Mouse (Mus musculus): Measurements from ENCODE around the gene Ddx55.
"Not testable (repeated sequence)": the region's sequence is repeated elsewhere in the genome, so short reads cannot be mapped to it uniquely, and the experiment has no call there.

Gene Ddx55

GRCm38 (mm10) chr5:124538813-124539792, 13.6 kb upstream of the Ddx55 start:
- DNase-seq: peak; percentile 51

DNA sequence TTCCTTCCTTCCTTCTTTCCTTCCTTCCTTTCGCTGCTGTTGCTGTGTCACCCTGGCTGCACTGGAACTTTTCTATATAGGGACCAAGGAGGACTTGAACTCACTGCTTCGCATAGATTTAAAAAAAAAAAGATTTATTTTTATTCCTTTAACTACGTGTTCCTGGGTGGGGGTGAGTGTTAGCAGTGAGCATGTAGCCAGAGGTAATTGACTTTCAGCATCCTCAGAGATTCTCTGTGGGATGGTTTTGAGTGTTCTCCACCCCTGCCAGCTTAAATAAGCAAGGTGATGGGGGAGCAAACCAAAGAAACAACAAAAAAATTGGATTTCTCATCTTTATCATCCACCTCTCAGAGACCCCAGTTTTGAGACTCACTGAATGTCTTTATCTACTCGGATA, 12.8 kb upstream of the Ddx55 start:
- no peak for DNase-seq

DNA sequence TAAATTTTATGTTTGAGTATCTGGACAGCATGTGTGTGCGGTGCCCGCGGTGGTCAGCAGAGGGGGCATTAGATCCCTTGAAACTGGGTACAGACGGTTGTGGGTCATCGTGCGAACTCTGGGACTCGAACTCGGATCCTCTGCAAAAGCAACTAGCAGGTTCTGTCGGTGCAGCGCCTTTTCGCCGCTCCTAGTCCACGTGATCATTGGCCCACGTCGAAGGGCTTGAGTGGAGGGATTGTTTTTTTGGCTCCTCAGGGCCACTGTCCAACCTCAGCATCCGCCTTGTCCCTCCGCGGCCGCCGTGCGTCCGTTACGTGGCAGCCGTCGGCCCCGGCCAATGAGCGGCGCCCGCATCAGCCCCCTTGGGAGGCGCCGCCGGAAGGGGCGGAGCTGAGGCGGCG, 12.3 kb upstream of the Ddx55 start, which contains the start of gene Tmed2:
TSS of gene Tmed2 (plus strand) at position 313 of the 404 bp plus-strand sequence.
- peak; percentile 98 for DNase-seq

DNA sequence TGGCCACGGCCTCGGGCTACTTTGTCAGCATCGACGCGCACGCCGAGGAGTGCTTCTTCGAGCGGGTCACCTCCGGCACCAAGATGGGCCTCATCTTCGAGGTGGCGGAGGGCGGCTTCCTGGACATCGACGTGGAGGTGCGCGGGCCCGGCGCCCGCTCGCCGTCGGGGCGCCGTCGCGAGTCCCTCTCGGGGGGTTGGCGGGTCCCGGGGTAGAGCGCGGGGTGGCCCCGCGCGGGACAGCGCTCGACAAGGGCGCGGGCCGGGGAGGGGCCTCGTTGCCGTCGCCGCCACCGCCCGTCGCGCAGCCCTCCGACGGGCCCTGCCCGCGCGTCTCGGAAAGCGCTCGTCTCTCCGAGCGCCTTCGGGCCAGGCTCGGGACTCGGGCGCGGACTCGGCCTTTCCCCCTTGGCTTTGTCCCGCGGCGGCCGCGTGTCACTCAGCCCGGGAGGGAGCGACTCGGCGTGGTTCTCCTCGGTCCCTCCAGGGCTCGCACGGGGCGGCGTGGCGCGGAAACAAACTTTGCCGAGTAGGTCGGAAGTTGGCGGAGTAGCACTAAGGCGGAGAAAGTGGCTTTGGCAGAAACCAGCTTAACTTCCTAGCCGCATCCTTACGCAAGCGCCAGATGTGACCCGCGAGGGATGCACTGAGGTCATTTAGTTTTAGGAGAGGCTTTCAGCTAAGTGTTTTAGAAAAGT, 11.6 kb upstream of the Ddx55 start:
- DNase-seq: peak; percentile 54

DNA sequence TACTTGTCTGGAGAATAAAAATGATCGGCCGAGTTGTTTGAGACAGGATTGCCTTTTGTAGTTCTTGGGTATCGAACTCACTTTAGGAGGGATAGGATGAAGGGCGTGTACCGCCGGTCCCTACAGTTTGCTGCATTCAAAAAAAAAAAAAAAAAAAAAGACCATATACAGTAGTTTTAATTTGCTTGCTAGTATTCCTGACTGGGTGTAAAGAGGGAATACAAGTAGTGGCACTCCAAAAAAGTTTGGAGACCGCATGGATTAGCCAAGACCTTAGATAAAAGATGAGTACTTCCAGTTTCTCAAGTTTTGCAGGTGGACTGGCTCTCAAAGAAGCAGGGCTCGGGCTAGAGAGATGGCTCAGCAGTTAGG, 11.1 kb upstream of the Ddx55 start:
- DNase-seq: no peak

DNA sequence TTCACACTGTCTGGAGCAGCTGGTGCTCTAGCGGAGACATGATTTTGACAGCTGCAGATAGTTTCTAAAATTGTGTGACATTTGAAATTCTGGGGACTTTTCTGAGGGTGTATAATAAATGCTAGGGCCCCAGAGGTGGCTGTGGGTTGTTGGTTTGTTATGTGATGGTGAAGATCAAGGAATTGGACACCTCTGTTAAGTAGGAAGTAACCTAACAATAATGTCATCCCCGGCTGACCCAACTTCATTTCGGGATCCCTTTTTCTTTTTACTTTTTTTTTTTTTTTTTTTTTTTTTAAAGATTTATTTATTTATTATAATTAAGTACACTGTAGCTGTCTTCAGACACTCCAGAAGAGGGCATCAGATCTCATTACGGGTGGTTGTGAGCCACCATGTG, 1.9 kb upstream of the Ddx55 start:
- not testable (repeated sequence) for DNase-seq

DNA sequence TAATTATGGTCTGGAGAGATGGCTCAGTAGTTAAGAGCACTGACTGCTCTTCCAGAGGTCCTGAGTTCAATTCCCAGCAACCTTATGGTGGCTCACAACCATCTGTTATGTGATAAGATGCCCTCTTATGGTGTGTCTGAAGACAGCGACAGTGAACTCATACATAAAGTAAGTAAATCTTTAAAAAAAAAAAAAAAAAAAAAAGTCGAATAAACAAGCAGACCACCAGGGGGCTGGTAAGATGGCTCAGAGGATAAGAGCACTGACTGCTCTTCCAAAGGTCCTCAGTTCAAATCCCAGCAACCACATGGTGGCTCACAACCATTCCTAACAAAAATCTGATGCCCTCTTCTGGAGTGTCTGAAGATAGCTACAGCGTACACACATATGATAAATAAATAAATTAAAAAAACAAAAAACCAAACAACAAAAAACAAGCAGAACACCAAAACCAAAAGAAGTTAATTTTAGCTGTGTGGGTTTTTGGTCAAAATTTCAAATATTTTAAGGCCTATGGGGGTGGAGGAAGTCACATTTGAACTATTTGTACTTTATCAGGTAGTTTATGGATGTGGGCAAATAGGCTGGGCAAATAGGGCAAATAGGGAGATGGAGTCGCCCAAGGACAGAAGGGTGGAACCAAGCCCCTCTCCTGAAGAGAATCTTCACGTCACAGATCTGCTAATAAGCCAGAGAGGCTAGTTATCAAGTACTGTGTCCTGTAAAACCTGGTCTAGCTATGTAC, 1.1 kb upstream of the Ddx55 start:
- DNase-seq: not testable (repeated sequence)

DNA sequence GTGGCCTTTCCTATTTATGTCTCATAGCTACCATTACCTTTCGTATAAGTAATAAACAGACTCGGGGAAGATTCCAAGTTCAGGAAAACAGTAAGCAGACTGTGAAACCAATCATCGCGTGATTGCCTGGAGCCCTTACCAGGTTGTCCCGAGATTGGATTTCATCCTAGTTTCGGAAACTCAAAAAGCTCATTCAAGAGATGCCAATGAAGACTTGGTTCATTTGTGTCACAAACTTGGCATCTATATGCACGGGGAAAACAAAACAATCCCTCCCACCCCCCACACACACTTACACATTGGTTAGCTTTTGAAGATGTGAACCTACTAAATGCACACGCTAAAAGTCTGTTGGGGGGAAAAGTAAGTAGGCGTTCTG, 581 bp upstream of the Ddx55 start:
- no peak for DNase-seq

DNA sequence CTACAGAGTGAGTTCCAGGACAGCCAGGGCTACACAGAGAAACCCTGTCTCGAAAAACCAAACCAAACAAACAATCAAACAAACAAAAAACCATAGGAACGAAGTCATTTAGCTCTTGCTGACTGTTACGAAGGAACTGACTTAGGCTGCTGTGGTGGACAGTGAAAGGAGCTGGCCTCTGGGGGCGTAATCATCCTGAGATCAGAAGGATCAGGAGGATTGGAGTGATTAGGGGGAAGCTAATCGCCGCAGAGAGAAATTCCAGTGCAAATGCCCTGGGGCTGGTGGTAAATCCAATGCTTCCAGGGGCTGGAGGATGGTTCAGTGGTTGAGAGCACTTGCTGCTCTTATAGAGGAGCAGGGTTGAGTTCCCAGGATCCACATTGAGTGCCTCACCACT, 943 bp downstream of the Ddx55 start:
- no peak for DNase-seq

DNA sequence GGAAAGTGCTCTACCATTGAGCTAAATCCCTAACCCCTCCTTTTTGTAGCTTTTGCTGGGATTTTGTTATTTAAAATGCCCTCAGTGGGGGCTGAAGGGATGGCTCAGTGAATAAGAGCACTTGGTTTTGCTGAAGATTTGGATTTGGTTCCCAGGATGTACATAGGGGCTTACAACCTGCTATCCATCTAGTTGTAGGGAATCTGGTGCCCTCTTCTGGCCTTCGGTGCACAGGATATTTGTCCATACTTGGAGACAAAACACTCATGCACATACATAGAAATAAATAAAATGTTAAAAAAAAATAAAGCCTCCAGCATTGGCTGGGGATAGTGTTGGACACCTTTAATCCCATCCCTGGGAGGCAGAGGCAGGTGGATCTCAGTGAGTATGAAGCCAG, 2.5 kb downstream of the Ddx55 start:
- no peak for DNase-seq

GRCm38 (mm10) chr5:124571068-124571467, 18.4 kb downstream of the Ddx55 start:
- DNase-seq: peak; percentile 76

GRCm38 (mm10) chr5:124575467-124575866, 22.8 kb downstream of the Ddx55 start:
- DNase-seq: no peak

- peak; percentile 95 for DNase-seq
Measured at GRCm38 (mm10) chr5:124578633-124579317, 26.1 kb downstream of the Ddx55 start, which contains the start of the genes Eif2b1 and Gtf2h3. Gene Eif2b1, minus strand, starts transcription at chr5:124579131. Gene Gtf2h3, plus strand, starts transcription at chr5:124579140.

- no peak for DNase-seq
Measured at GRCm38 (mm10) chr5:124582515-124582914, 29.9 kb downstream of the Ddx55 start.

GRCm38 (mm10) chr5:124592768-124593167, 40.1 kb downstream of the Ddx55 start:
- DNase-seq: no peak

- DNase-seq: peak; percentile 93
Measured at GRCm38 (mm10) chr5:124598224-124599174, 45.8 kb downstream of the Ddx55 start.

- not testable (repeated sequence) for DNase-seq
Measured at GRCm38 (mm10) chr5:124599726-124600125, 47.1 kb downstream of the Ddx55 start.

DNA sequence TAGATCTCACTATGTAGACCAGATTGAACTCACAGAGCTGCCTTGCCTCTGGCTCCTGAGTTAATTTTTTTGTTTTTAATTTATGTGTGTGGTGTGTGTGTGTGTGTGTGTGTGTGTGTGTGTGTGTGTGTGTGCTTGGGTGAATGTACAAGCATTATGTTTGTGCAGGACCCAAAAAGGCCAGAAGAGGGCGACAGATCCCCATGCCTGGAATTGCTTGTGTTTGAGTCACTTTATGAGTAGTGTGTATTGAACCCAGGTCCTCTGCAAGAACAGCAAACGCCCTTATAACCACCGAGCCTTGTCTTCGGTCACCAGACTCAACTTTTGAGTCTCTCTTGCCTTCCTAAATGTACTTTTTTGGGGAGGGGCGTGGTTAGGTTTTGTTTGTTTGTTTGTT, 49.7 kb downstream of the Ddx55 start:
- no peak for DNase-seq

DNA sequence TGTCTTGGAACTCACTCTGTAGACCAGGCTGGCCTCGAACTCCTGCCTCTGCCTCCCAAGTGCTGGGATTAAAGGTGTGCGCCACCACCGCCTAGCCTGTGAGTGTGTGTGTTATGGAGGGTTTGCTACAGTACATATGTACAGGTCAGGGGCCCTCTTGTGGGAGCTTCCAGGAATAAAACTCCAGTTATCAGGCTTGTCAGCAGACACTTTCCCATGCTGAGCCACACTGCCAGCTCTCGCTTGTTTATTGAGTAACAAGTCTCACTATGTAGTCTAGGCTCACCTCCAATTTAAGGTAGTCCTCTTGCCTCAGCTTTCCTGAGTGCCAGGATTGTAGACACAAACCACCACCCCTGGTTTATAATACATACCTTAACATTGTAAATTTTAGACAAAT, 51.6 kb downstream of the Ddx55 start:
- no peak for DNase-seq

GRCm38 (mm10) chr5:124605041-124605622, 52.5 kb downstream of the Ddx55 start:
- no peak for DNase-seq

- DNase-seq: no peak
Measured at GRCm38 (mm10) chr5:124610965-124611364, 58.3 kb downstream of the Ddx55 start.

Measured in right cerebral cortex, postnatal 25 days (tissue).